Mouse (Mus musculus) bone marrow, adult 2 months (tissue): ENCODE results near the gene Map3k5. TPM values are rescaled to one million over a fixed set of nuclear protein-coding genes. Genes with fewer than 3 reads are reported as not detected.

Experiments used
- H3K27ac ChIP-seq: fragments of 200-500 bp; 2 replicates; pipeline ENCODE4 v1.5.1; 2012; ENCODE audit warnings: low read depth, mild to moderate bottlenecking, control low read depth, inconsistent platforms, low read length; ENCODE audit not compliant: control insufficient read depth, poor library complexity, insufficient read depth
- H3K4me1 ChIP-seq: fragments of 200-500 bp; 2 replicates; pipeline ENCODE4 v1.6.1; 2011; ENCODE audit warnings: low read length; ENCODE audit not compliant: control insufficient read depth, insufficient read depth
- H3K4me3 ChIP-seq: fragments of 200-500 bp; replicated peaks from 2 replicates; pipeline ENCODE3; 2011; ENCODE audit warnings: mild to moderate bottlenecking, low read depth, low read length, control low read depth; ENCODE audit not compliant: control insufficient read depth
- CTCF ChIP-seq: fragments of 200-500 bp; IDR thresholded peaks from 2 replicates; pipeline ENCODE4 v1.5.1; 2011; ENCODE audit warnings: low read length, control low read depth; ENCODE audit not compliant: control insufficient read depth, insufficient read depth
- POLR2A ChIP-seq: fragments of 200-500 bp; IDR thresholded peaks from 2 replicates; pipeline ENCODE4 v1.6.1; 2011; ENCODE audit warnings: low read depth, mild to moderate bottlenecking, control low read depth, low read length, borderline replicate concordance; ENCODE audit not compliant: control insufficient read depth
- WGBS: fragments of 180-500 bp; shearing (Covaris S2); methylation state at CpG from one replicate; pipeline ENCODE4 v1.1.7; 2018; 5-methylcytosine and 5-hydroxymethylcytosine counted together
- polyA plus RNA-seq: library from polyadenylated mRNA; stranded (reverse); fragments of >200 nt; gene quantifications from 2 replicates; pipeline ENCODE4 v1.2.4, GENCODE M21; 2011; ENCODE audit warnings: low replicate concordance; ENCODE audit not compliant: missing spikeins, insufficient read depth, insufficient read length

Map3k5 gene
- 11.2 and 27.0 TPM in 2 replicates for polyA plus RNA-seq

DNA sequence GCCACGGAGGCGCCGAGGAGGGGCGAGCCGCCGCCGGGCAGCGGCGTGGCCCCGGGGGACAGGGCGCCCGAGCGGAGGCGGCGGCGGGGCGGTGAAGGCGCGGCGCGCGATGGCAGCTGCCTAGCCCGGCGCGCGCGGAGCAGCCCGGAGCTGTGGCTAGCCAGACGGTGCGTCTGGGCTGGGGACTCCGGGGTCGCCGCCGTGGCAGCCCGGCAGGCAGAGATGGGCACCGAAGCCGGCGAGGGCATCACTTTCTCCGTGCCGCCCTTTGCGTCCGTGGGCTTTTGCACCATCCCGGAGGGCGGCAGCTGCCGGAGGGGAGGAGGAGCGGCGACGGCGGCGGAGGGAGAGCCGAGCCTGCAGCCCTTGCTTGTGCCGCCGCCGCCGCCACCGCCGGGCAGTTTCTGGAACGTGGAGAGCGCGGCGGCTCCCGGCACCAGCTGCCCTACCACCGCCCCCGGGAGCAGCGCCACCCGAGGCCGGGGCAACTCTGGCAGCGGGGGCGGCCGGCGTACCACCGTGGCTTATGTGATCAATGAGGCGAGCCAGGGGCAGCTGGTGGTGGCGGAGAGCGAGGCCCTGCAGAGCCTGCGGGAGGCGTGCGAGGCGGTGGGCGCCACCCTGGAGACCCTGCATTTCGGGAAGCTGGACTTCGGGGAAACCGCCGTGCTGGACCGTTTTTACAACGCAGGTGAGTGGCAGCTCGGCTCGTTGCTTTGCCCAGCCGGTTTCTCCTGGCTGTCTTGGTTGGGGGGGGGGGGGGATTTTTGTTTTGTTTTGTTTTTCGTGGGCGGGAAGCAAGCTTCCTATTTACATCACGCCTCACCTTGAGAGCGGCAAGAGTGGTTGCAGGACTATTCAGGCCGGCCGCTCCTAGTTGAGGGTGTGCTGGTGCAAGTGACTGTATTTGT, at the start of gene Map3k5:
Gene Map3k5 (plus strand): TSS at position 89 of the 911 bp plus-strand sequence.
- H3K4me1 ChIP-seq = peaks cover 5% of the 10 kb centered on the region; the same call in 1 of the 2 replicates
- H3K27ac ChIP-seq = peak within 1 kb of the TSS; percentile 89
- TF ChIP-seq CTCF = 0 out of 2 replicates have a peak, but pooled peaks have one; percentile 10
- TF ChIP-seq POLR2A = no peak; the same call in 1 of the 2 replicates
- H3K4me3 ChIP-seq = peak within 1 kb of the TSS; percentile 94
- WGBS = under 1% methylated on average over 94 of the region's 95 CpGs

DNA sequence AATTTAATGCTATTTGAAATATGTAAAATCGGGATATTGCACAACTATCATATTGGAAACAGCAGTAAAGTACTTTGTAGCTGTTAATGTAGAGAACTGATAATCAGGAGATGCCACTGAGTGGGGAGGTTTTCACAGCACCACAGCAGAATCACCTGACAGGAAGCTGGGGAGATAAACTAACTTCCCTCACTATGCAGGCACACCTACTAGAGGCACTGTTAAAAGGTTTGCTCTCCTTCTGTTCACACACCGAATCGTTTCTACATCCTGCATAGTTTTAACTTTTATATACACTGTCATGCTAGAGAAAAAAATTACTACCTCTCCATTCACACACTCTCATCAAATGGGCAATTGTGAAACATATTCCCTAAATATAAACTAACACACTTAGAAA, 48.0 kb upstream of the Map3k5 start:
- Histone ChIP-seq H3K4me1 (peaks cover 1% of the 10 kb centered on the region; the same call in 1 of the 2 replicates), H3K27ac (no peak overlapping the region), H3K4me3 (no peak overlapping the region)
- TF ChIP-seq POLR2A (no peak), CTCF (no peak)
- WGBS = 38% methylated on average over 3 of the region's 3 CpGs

DNA sequence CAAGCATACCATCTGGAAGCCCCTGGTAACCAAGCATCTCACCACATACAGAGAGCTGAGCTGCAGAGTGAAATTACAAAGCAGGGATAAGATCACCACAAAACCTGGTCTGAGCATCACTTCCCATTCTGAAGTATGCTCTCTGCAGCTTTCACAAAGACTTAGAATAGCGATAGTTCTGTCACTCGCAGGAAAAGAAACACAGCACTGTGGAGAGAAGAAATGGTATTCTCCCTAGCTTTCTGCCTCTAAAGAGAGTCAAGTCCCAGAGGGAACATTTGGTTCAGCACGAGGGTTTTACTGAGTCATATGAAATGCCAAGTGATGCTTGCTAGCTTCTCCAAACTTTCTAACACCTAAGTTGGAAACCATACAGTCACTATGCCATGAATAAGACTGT, 44.4 kb upstream of the Map3k5 start:
- 57% methylated on average over 3 of the region's 3 CpGs for WGBS
- Histone ChIP-seq H3K27ac (no peak overlapping the region), H3K4me3 (no peak overlapping the region), H3K4me1 (peaks cover 1% of the 10 kb centered on the region; the same call in 1 of the 2 replicates)
- TF ChIP-seq POLR2A = no peak
- TF ChIP-seq CTCF = no peak

DNA sequence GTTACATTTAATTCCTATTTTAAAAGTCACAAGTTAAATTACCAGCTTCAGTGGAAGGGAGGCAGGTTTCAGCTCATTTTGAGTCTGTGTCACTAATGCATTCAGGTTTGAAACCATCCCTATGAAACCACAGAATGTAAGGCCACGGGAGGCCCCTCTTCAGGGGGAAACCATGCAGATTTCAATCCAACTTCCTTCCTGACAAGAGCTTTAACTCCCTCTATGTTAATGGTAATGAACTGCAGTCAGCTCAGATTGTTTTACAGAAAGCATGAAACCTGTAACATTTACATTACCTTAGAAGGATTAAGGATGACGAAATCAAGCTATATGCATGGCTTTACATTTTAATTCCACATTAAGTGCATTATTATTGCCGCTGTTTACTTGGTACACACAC, 42.6 kb upstream of the Map3k5 start:
- Histone ChIP-seq H3K4me3 (no peak overlapping the region), H3K4me1 (no peaks in the 10 kb centered on the region; the same call in 1 of the 2 replicates), H3K27ac (no peak overlapping the region)
- TF ChIP-seq CTCF (no peak), POLR2A (no peak)
- 41% methylated on average over 3 of the region's 3 CpGs for WGBS

DNA sequence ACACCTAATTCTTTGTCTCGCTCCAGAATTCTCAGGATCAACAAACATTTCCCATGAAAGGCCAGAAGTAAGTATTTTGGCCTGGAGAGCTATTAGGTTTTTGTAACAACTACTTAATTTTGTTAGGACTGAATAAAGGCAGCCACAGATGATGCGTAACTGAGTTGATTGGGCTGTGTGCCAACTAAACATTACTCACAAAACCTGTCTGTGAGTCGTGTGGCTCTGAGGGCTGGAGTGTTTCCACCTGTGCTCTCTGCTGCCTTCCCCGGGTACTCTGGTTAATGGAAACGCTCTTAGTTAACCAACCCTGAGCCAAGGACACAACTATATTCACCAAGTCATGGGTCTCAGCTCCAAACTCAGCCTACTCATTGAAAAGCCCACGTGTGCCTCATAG, 41.1 kb upstream of the Map3k5 start:
- Histone ChIP-seq H3K4me3 (no peak overlapping the region), H3K27ac (no peak overlapping the region), H3K4me1 (no peaks in the 10 kb centered on the region; the same call in 1 of the 2 replicates)
- TF ChIP-seq POLR2A (no peak), CTCF (no peak)
- WGBS = 78% methylated on average over 6 of the region's 6 CpGs

DNA sequence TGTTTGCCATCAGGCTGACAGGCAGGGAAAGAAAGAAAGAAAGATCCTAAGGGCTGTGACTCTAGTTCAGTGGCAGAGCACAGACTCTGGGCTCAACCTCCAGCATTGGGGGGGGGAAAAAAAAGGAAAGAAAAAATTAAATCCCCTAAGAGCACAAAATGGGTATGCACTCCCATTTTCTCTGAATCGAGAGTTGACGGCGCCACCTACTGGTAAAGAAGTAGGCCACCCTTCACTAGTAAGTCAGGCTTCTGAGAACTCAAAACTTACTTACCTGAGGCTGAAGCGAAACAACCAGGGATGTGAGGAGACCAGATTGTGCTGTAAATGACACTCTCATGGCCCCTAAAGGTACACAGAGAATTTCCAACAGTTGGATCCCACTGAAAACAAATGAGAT, 40.3 kb upstream of the Map3k5 start:
- TF ChIP-seq POLR2A = no peak
- no peak for TF ChIP-seq CTCF
- H3K4me3 ChIP-seq = no peak overlapping the region
- H3K27ac ChIP-seq = no peak overlapping the region
- no peaks in the 10 kb centered on the region; the same call in 1 of the 2 replicates for H3K4me1 ChIP-seq
- WGBS = 19% methylated on average over 4 of the region's 4 CpGs

DNA sequence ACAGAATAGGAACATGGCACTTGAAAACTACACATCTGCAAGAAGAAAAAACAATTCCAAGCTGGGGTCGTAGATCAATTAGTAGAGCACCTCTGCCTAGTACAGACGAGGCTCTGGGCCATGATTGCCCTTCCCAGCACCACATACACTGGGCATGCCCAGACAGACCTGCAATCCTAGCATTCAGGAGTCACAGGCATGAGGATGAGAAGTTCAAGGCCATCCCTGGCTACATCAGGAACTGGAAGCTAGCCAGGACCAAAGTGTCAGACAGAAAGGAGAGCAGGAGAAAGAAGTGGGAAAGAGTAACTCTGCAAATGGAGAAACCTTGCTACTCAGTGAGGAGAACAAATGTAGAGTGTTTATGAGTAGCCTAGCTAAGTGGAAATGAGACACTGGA, 34.1 kb upstream of the Map3k5 start:
- no peak for TF ChIP-seq CTCF
- TF ChIP-seq POLR2A = no peak
- Histone ChIP-seq H3K4me1 (no peaks in the 10 kb centered on the region), H3K27ac (no peak overlapping the region), H3K4me3 (no peak overlapping the region)
- WGBS = 83% methylated on average over 2 of the region's 2 CpGs

- 68% methylated on average over 7 of the region's 7 CpGs for WGBS
- Histone ChIP-seq H3K27ac (no peak overlapping the region), H3K4me1 (no peaks in the 10 kb centered on the region), H3K4me3 (no peak overlapping the region)
- TF ChIP-seq CTCF (no peak), POLR2A (no peak)
Observed at GRCm38 (mm10) chr10:19901992-19902391, 32.3 kb upstream of the Map3k5 start.
